Mouse (Mus musculus): ENCODE data around the gene Msto1. TPM values are rescaled to one million over a fixed set of nuclear protein-coding genes. Genes with fewer than 3 reads are reported as not detected.
A peak's percentile ranks its signal among the peaks of the same experiment; 100 is the strongest.

The Msto1 gene
- total and polyA plus RNA-seq, 3 experiments = 82.6 to 101 TPM; not detected in 1

- TF ChIP-seq MEF2A (IDR thresholded peaks at IDR 0.05; ENCODE audit: extremely low read depth, insufficient replicate concordance, low read depth, low read length, poor library complexity, severe bottlenecking) (no peak), E2F4 (IDR thresholded peaks at IDR 0.05; ENCODE audit: borderline replicate concordance, low read depth, low read length) (no peak), MYC (IDR thresholded peaks at IDR 0.05; ENCODE audit: low read depth, low read length) (peak; percentile 9; the same call in 1 of the 2 replicates), GABPA (IDR thresholded peaks at IDR 0.05; ENCODE audit: low read depth, low read length) (no peak), ZNF384 (IDR thresholded peaks at IDR 0.05; ENCODE audit: low read depth, low read length) (no peak), RAD21 (IDR thresholded peaks at IDR 0.05; ENCODE audit: low read depth, low read length) (no peak), CTCF (IDR thresholded peaks at IDR 0.05 in 2 of 3, conservative IDR thresholded peaks at IDR 0.05 in 1 of 3; ENCODE audit: control insufficient read depth in 1 of 3, insufficient read depth in 1 of 3, low read depth in 2 of 3, low read length in 3 of 3, poor library complexity in 1 of 3, severe bottlenecking in 1 of 3) (0 out of 6 replicates have a peak, but pooled peaks of 2 of the 3 experiments have one; percentile 8 to 12), GATA1 (IDR thresholded peaks at IDR 0.05; ENCODE audit: low read depth, low read length) (no peak), MAFK (IDR thresholded peaks at IDR 0.05; ENCODE audit: borderline replicate concordance, low read depth, low read length) (no peak), TCF12 (IDR thresholded peaks at IDR 0.05; ENCODE audit: low read depth, low read length) (peak; percentile 19; the same call in 1 of the 2 replicates), MYB (IDR thresholded peaks at IDR 0.05; ENCODE audit: low read depth, low read length) (no peak)
Observed at GRCm38 (mm10) chr3:88950576-88951326, 37.0 kb upstream of the Msto1 start, which contains the start of the genes Ash1l and Dap3 (continued).

GRCm38 (mm10) chr3:88949786-88950575 lies 36.2 kb upstream of the Msto1 start:
- Histone ChIP-seq H3K4me1 (ENCODE audit: control insufficient read depth in 1 of 2, insufficient read depth in 2 of 2, low read length in 2 of 2) (peaks cover 9 to 23% of the 10 kb centered on the region in 2 experiments), H3K79me2 (ENCODE audit: control insufficient read depth, insufficient read depth, low read length, poor library complexity) (peaks cover 86% of the 10 kb centered on the region), H3K27ac (ENCODE audit: control insufficient read depth, low read depth, low read length) (peak overlapping the region; percentile 90), H3K9ac (ENCODE audit: control insufficient read depth, low read depth, low read length, poor library complexity, severe bottlenecking) (peak overlapping the region; percentile 92), H3K36me3 (ENCODE audit: control insufficient read depth in 1 of 2, insufficient read depth in 2 of 2, low read length in 2 of 2) (peaks cover 0 to 38% of the 10 kb centered on the region in 2 experiments; a peak in 3 of 4 replicates), H3K9me3 (replicated peaks; ENCODE audit: insufficient read depth, low read length) (no peaks in the 10 kb centered on the region), H3K4me3 (ENCODE audit: control insufficient read depth in 1 of 2, insufficient read depth in 1 of 2, low read depth in 2 of 2, low read length in 2 of 2) (peak overlapping the region; percentile 94 to 96), H3K27me3 (ENCODE audit: control insufficient read depth in 1 of 2, insufficient read depth in 2 of 2, low read length in 2 of 2) (no peaks in the 10 kb centered on the region)
- peak; percentile 97 for DNase-seq (ENCODE audit: low read depth, low spot score)
- TF ChIP-seq CHD2 (IDR thresholded peaks at IDR 0.05; ENCODE audit: low read length) = no peak
- TF ChIP-seq RCOR1 (IDR thresholded peaks at IDR 0.05; ENCODE audit: low read depth, low read length) = peak; percentile 47
- TF ChIP-seq TCF12 (IDR thresholded peaks at IDR 0.05; ENCODE audit: low read depth, low read length) = peak; percentile 63
- TF ChIP-seq SMC3 (IDR thresholded peaks at IDR 0.05; ENCODE audit: low read depth, low read length) = no peak
- TF ChIP-seq MAX (IDR thresholded peaks at IDR 0.05; ENCODE audit: low read length) = peak; percentile 63
- TF ChIP-seq USF2 (IDR thresholded peaks at IDR 0.05; ENCODE audit: borderline replicate concordance in 1 of 2, insufficient read depth in 1 of 2, low read depth in 1 of 2, low read length in 2 of 2) = no peak
- TF ChIP-seq POLR2AphosphoS5 (IDR thresholded peaks at IDR 0.05; ENCODE audit: borderline replicate concordance, low read depth, low read length) = peak; percentile 43
- peak; percentile 94 for TF ChIP-seq POLR2AphosphoS2 (IDR thresholded peaks at IDR 0.05; ENCODE audit: low read length)
- TF ChIP-seq CHD1 (IDR thresholded peaks at IDR 0.05; ENCODE audit: low read depth, low read length) = peak; percentile 99
- TF ChIP-seq EP300 (IDR thresholded peaks at IDR 0.05; ENCODE audit: low read depth in 1 of 2, low read length in 2 of 2) = peak in 1 of 2 experiments; percentile 52; a peak in 2 of 4 replicates
- peak; percentile 86 for TF ChIP-seq MXI1 (IDR thresholded peaks at IDR 0.05; ENCODE audit: low read depth, low read length)
- TF ChIP-seq ZKSCAN1 (IDR thresholded peaks at IDR 0.05; ENCODE audit: low read depth, low read length) = no peak
- TF ChIP-seq MAFK (IDR thresholded peaks at IDR 0.05; ENCODE audit: borderline replicate concordance, low read depth, low read length) = 0 out of 2 replicates have a peak, but pooled peaks have one; percentile 13
- TF ChIP-seq RAD21 (IDR thresholded peaks at IDR 0.05; ENCODE audit: low read depth, low read length) = no peak
- peak; percentile 87 for TF ChIP-seq BHLHE40 (IDR thresholded peaks at IDR 0.05; ENCODE audit: borderline replicate concordance, low read depth, low read length)
- peak; percentile 82 for TF ChIP-seq HCFC1 (IDR thresholded peaks at IDR 0.05; ENCODE audit: low read depth, low read length)
- peak; percentile 100 for TF ChIP-seq MAZ (IDR thresholded peaks at IDR 0.05; ENCODE audit: low read depth, low read length)
- TF ChIP-seq E2F4 (IDR thresholded peaks at IDR 0.05; ENCODE audit: borderline replicate concordance, low read depth, low read length) = no peak
- TF ChIP-seq MEF2A (IDR thresholded peaks at IDR 0.05; ENCODE audit: extremely low read depth, insufficient replicate concordance, low read depth, low read length, poor library complexity, severe bottlenecking) = peak; percentile 45; the same call in 1 of the 2 replicates
- TF ChIP-seq GABPA (IDR thresholded peaks at IDR 0.05; ENCODE audit: low read depth, low read length) = 0 out of 2 replicates have a peak, but pooled peaks have one; percentile 20
- TF ChIP-seq ELF1 (IDR thresholded peaks at IDR 0.05; ENCODE audit: low read depth, low read length) = peak; percentile 71
- no peak for TF ChIP-seq GATA1 (IDR thresholded peaks at IDR 0.05; ENCODE audit: low read depth, low read length)
- TF ChIP-seq ZC3H11A (IDR thresholded peaks at IDR 0.05; ENCODE audit: low read depth, low read length) = no peak
- no peak for TF ChIP-seq JUND (IDR thresholded peaks at IDR 0.05; ENCODE audit: low read depth, low read length)
- TF ChIP-seq NELFE (IDR thresholded peaks at IDR 0.05; ENCODE audit: low read depth, low read length) = peak; percentile 87
- no peak for TF ChIP-seq ZNF384 (IDR thresholded peaks at IDR 0.05; ENCODE audit: low read depth, low read length)
